Mouse (Mus musculus) CH12.LX (cell line): ENCODE results near the gene Lbx2.

Experiments used
- CHD2 ChIP-seq: IDR thresholded peaks from 2 replicates; pipeline ENCODE4 v1.6.1; 2011; ENCODE audit warnings: low read length, improper control_type of control experiment
- CTCF ChIP-seq, 2 experiments: IDR thresholded peaks in 1 of 2; conservative IDR thresholded peaks in 1 of 2; 2 replicates each; pipeline ENCODE4 v1.5.1; 2011 to 2012; ENCODE audit warnings: low read depth in 2 of 2, low read length in 2 of 2, improper control_type of control experiment in 1 of 2, inconsistent platforms in 1 of 2, mild to moderate bottlenecking in 1 of 2, moderate library complexity in 1 of 2
- EP300 ChIP-seq: IDR thresholded peaks from 2 replicates; pipeline ENCODE4 v1.6.1; 2011; ENCODE audit warnings: low read length, improper control_type of control experiment
- HCFC1 ChIP-seq: IDR thresholded peaks from 2 replicates; pipeline ENCODE4 v1.6.1; 2012; ENCODE audit warnings: low read depth, mild to moderate bottlenecking, inconsistent platforms, low read length, improper control_type of control experiment
- MAX ChIP-seq: IDR thresholded peaks from 2 replicates; pipeline ENCODE4 v1.6.1; 2011; ENCODE audit warnings: low read length, improper control_type of control experiment
- MAZ ChIP-seq: IDR thresholded peaks from 2 replicates; pipeline ENCODE4 v1.6.1; 2012; ENCODE audit warnings: low read depth, mild to moderate bottlenecking, inconsistent platforms, low read length, improper control_type of control experiment, moderate library complexity
- NELFE ChIP-seq: IDR thresholded peaks from 2 replicates; pipeline ENCODE4 v1.6.1; 2011; ENCODE audit warnings: low read depth, low read length, improper control_type of control experiment
- NRF1 ChIP-seq: IDR thresholded peaks from 2 replicates; pipeline ENCODE4 v1.6.1; 2014; ENCODE audit warnings: low read depth, mild to moderate bottlenecking, inconsistent platforms, low read length, improper control_type of control experiment, moderate library complexity
- POLR2A ChIP-seq: IDR thresholded peaks from 2 replicates; pipeline ENCODE4 v1.6.1; 2011; ENCODE audit warnings: low read depth, mild to moderate bottlenecking, improper control_type of control experiment, low read length
- TBP ChIP-seq: conservative IDR thresholded peaks from 2 replicates; pipeline ENCODE4 v1.6.1; 2011; ENCODE audit warnings: low read depth, low read length, improper control_type of control experiment
- USF1 ChIP-seq: IDR thresholded peaks from 2 replicates; pipeline ENCODE4 v1.6.1; 2014; ENCODE audit warnings: low read depth, mild to moderate bottlenecking, inconsistent platforms, low read length, improper control_type of control experiment
- ZNF384 ChIP-seq: IDR thresholded peaks from 2 replicates; pipeline ENCODE4 v1.6.1; 2012; ENCODE audit warnings: low read depth, low read length, improper control_type of control experiment, inconsistent platforms

DNA sequence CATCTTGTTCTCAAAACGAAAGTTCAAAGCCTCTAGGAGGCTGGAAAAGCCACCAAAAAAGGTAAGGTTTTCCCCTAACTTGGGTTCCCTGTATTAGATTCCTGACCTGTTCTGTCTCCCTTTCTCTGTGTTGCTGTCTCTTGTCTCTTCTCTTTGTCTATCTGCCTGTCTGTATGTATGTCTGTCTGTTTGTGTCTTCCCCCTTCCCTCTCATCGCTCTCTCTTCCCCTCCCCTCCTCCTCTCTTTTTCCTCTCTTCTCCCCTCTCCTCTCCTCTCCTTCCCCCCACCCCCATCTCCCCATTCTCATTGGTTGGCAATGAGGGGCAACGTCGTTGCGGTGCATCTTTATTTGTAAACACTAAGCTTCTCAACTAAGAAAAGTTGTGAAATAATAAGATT lies 39.2 kb downstream of the Lbx2 start, which contains the start of gene Ino80b:
- TF ChIP-seq CTCF (conservative IDR thresholded peaks at IDR 0.05 in 1 of 2, IDR thresholded peaks at IDR 0.05 in 1 of 2; ENCODE audit: low read depth in 2 of 2, low read length in 2 of 2) = no peak
- no peak for TF ChIP-seq MAX
- TF ChIP-seq TBP = no peak
- TF ChIP-seq NRF1 = no peak
- TF ChIP-seq NELFE = no peak
- TF ChIP-seq ZNF384 = no peak
- TF ChIP-seq HCFC1 = no peak
- TF ChIP-seq POLR2A = no peak
- TF ChIP-seq CHD2 = no peak
- no peak for TF ChIP-seq EP300
- no peak for TF ChIP-seq MAZ
- no peak for TF ChIP-seq USF1
